ENCODE assay signal across 9 mouse cellular contexts in the genomic region with DNA sequence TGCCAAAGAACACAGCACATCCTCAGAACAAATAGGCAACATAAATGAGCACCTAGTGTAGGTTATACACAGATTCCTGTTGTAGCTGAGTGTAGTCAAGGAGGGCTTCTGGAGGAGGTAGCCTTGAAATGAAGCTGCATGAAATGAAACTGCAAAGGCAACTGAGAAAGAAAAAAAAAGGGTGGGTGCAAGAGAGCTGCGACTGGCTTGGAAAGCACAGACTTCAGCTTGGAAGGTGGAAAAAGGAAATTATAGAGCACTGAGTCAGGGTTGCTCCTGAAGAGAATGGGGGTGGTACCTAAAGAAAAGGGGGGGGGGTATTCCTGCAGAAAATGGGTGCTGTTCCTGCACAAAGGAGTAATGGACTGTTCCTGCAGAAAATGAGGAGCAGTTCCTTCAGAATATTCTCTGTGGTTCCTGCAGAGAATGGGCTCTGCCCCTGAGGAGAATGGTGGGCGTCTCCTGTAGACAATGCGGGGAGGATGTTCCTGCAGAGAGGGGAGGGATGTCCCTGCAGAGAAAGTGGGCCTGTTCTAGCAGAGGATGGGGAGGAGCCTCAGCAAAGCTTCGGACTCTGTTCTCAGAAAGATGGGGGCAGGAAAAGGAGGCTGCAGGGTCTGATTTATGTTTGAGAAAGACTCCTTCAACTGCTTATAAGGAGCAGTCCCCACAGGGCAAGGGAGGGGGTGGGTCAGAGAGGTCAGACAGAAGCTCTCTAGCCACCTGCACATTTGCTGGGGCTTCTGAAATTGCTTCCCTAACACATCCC.
DNase-seq lines count a peak whose midpoint lies in the region; ATAC-seq lines count a peak whose summit lies in the region.
"Had no signal": no experiment of that assay in that cellular context is flagged by ENCODE, and none has a peak within 500 bp of the region (broad histone marks: within the 10 kb centered on the region; RNA-seq: fewer than 3 reads in every experiment).

No protein-coding gene starts in this region.

- no peaks in the 10 kb centered on the region for H3K9me3 ChIP-seq in hindbrain, embryonic 12.5 days (replicated peaks)

- H3K9ac ChIP-seq in hindbrain, embryonic 12.5 days, result no peak overlapping the region

- 14% methylated on average over 4 of the region's 4 CpGs for WGBS in hindbrain, embryonic 12.5 days

- no peaks in the 10 kb centered on the region for H3K36me3 ChIP-seq in hindbrain, embryonic 12.5 days

- ATAC-seq in hindbrain, embryonic 12.5 days (ENCODE audit: low FRiP score), result peak; percentile 41; the same call in 1 of the 2 replicates
- no peak for ATAC-seq in granulocyte monocyte progenitor cell, adult 5-6 weeks (replicated peaks; ENCODE audit: poor library complexity, severe bottlenecking)
- no peak for ATAC-seq in inflammation-experienced regulatory T-cells, adult 6 months
- no peak for ATAC-seq in megakaryocyte, adult 5-6 weeks (ENCODE audit: poor library complexity, severe bottlenecking)

- H3K4me2 ChIP-seq in hindbrain, embryonic 12.5 days (replicated peaks), result no peak overlapping the region

- H3K27ac ChIP-seq in hindbrain, embryonic 12.5 days, result no peak overlapping the region

- H3K4me1 ChIP-seq in hindbrain, embryonic 12.5 days, result peaks cover 31% of the 10 kb centered on the region

- DNase-seq in layer of hippocampus, adult 9-11 months, result peak; percentile 20
- no peak for DNase-seq in layer of hippocampus, postnatal 10 days (ENCODE audit: low spot score in 2 of 2)
- DNase-seq in embryo, embryonic 10 days (ENCODE audit: low spot score), result peak; percentile 57
- peak; percentile 29 for DNase-seq in neural tube, embryonic 10.5 days (ENCODE audit: extremely low spot score, low spot score)
- DNase-seq: lung, adult 18-20 months had no signal

- H3K4me3 ChIP-seq in hindbrain, embryonic 12.5 days, result no peak overlapping the region

- no peaks in the 10 kb centered on the region for H3K27me3 ChIP-seq in hindbrain, embryonic 12.5 days

Comparison
In these comparisons a context has a peak if more than half of its experiments do, and no peak if none do; other contexts are left out.
1. DNase-seq: peak in layer of hippocampus, adult 9-11 months (single experiment), embryo, embryonic 10 days (single experiment) and neural tube, embryonic 10.5 days (single experiment); none in layer of hippocampus, postnatal 10 days (0 of 2).